Mouse (Mus musculus): ENCODE results near the gene Msh5.
A peak's percentile ranks its signal among the peaks of the same experiment; 100 is the strongest.

Msh5 gene

GRCm38 (mm10) chr17:35046681-35047455, at the start of gene Msh5:
TSS of gene Msh5 (minus strand) at chr17:35046745.
- DNase-seq: peak; percentile 99

- DNase-seq: no peak
Observed at GRCm38 (mm10) chr17:35094475-35095365, 48.2 kb upstream of the Msh5 start.

- DNase-seq: no peak
Observed at GRCm38 (mm10) chr17:35092403-35093198, 46.1 kb upstream of the Msh5 start.

GRCm38 (mm10) chr17:35090166-35090932, 43.8 kb upstream of the Msh5 start:
- no peak for DNase-seq

- DNase-seq: peak; percentile 96 to 98
Observed at GRCm38 (mm10) chr17:35088825-35089644, 42.5 kb upstream of the Msh5 start, which contains the start of gene Abhd16a. TSS of gene Abhd16a (plus strand) at chr17:35089263.

GRCm38 (mm10) chr17:35088151-35088550, 41.6 kb upstream of the Msh5 start:
- DNase-seq: no peak

GRCm38 (mm10) chr17:35085208-35085865, 38.8 kb upstream of the Msh5 start, which contains the start of gene Ly6g6f:
TSS of gene Ly6g6f (minus strand) at chr17:35085610.
- DNase-seq: no peak

GRCm38 (mm10) chr17:35083929-35084497, 37.5 kb upstream of the Msh5 start:
- DNase-seq: no peak

- DNase-seq: no peak
Observed at GRCm38 (mm10) chr17:35082841-35083576, 36.5 kb upstream of the Msh5 start.

GRCm38 (mm10) chr17:35080710-35081109, 34.2 kb upstream of the Msh5 start:
- DNase-seq: no peak

- no peak for DNase-seq
Observed at GRCm38 (mm10) chr17:35080248-35080647, 33.7 kb upstream of the Msh5 start.

- DNase-seq: no peak
Observed at GRCm38 (mm10) chr17:35079778-35080177, 33.2 kb upstream of the Msh5 start.

- peak; percentile 76 to 86 for DNase-seq
Observed at GRCm38 (mm10) chr17:35077786-35078233, 31.3 kb upstream of the Msh5 start, which contains the start of gene Ly6g6d. TSS of gene Ly6g6d (minus strand) at chr17:35078065.

- peak in 1 of 2 experiments; percentile 39 for DNase-seq
Observed at GRCm38 (mm10) chr17:35077285-35077684, 30.7 kb upstream of the Msh5 start.

GRCm38 (mm10) chr17:35076507-35077176, 30.1 kb upstream of the Msh5 start, which contains the start of gene Ly6g6e:
TSS of gene Ly6g6e (plus strand) at chr17:35076902.
- no peak for DNase-seq

GRCm38 (mm10) chr17:35074097-35074496, 27.6 kb upstream of the Msh5 start:
- DNase-seq: no peak

- DNase-seq: no peak
Observed at GRCm38 (mm10) chr17:35071454-35071853, 24.9 kb upstream of the Msh5 start.

GRCm38 (mm10) chr17:35070556-35071229, 24.1 kb upstream of the Msh5 start:
- DNase-seq: no peak
